Mouse (Mus musculus) neural tube, embryonic 12.5 days (tissue): ENCODE measurements at regions not wholly inside any gene's neighbourhood (a gene's known extent, or its start where the extent isn't known, plus 50 kb on each side); places are given as distances from the start of the nearest gene placed in this dataset.

Experiments
- ATAC-seq: fragments of 200-750 bp; cut with Nextera tagmentation; 2 replicates; pipeline ENCODE4 v1.8.0; 2017; ENCODE audit warnings: low read depth, mild to moderate bottlenecking, moderate TSS enrichment, moderate library complexity; ENCODE audit not compliant: low FRiP score
- H3K27ac ChIP-seq: fragments of 300-500 bp; sonication (generic); 2 replicates; pipeline ENCODE4 v1.5.1; 2016
- H3K27me3 ChIP-seq: fragments of 300-500 bp; sonication (generic); replicated peaks from 2 replicates; pipeline ENCODE4 v1.6.1; 2016; ENCODE audit warnings: mild to moderate bottlenecking
- H3K36me3 ChIP-seq: fragments of 300-500 bp; sonication (generic); 2 replicates; pipeline ENCODE4 v1.6.1; 2016; ENCODE audit warnings: mild to moderate bottlenecking
- H3K4me1 ChIP-seq: fragments of 300-500 bp; sonication (generic); 2 replicates; pipeline ENCODE4 v1.6.1; 2016
- H3K4me2 ChIP-seq: fragments of 300-500 bp; sonication (generic); replicated peaks from 2 replicates; pipeline ENCODE4 v1.6.1; 2016; ENCODE audit warnings: mild to moderate bottlenecking
- H3K4me3 ChIP-seq: fragments of 300-500 bp; sonication (generic); 2 replicates; pipeline ENCODE4 v1.5.1; 2016
- H3K9ac ChIP-seq: fragments of 300-500 bp; sonication (generic); 2 replicates; pipeline ENCODE4 v1.6.1; 2016; ENCODE audit warnings: mild to moderate bottlenecking
- H3K9me3 ChIP-seq: fragments of 300-500 bp; sonication (generic); 2 replicates; pipeline ENCODE4 v1.6.1; 2016; ENCODE audit warnings: mild to moderate bottlenecking
- WGBS: fragments of 180-500 bp; shearing (Covaris S2); methylation state at CpG from one replicate; pipeline ENCODE4 v1.1.7; 2016; 5-methylcytosine and 5-hydroxymethylcytosine counted together

- ATAC-seq: no peak
- 79% methylated on average over 10 of the region's 10 CpGs for WGBS
- Histone ChIP-seq H3K4me2 (no peak overlapping the region), H3K27ac (no peak overlapping the region), H3K27me3 (peaks cover 2% of the 10 kb centered on the region; the same call in 1 of the 2 replicates), H3K9ac (no peak overlapping the region), H3K4me3 (no peak overlapping the region), H3K9me3 (no peaks in the 10 kb centered on the region), H3K4me1 (peaks cover 17% of the 10 kb centered on the region), H3K36me3 (no peaks in the 10 kb centered on the region)
Measured at GRCm38 (mm10) chr2:160455617-160456016, 88.8 kb upstream of the Mafb start.

DNA sequence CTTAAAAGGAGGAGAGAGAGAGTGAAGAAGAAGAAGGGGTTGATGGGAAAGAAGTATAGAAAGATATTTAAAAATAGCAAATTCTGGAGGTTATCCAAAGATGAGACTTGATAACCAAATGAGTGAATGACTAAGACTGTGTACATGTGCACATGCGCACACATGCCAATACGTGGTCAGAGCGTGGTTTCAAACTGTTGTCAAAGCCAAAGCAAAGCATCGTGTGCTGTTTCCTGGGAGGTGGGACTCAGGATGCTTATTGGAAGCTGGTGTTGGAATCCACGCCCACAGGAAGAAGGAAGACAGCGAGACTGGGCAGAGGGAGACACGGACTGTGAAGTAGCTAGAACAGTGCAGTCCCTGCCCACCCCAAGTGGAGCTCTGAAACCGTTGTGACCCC, 89.8 kb upstream of the Mafb start:
- 88% methylated on average over 8 of the region's 8 CpGs for WGBS
- no peak for ATAC-seq
- H3K27ac ChIP-seq: no peak overlapping the region
- H3K27me3 ChIP-seq: no peaks in the 10 kb centered on the region
- H3K4me3 ChIP-seq: no peak overlapping the region
- no peak overlapping the region for H3K9ac ChIP-seq
- H3K4me2 ChIP-seq: no peak overlapping the region
- no peaks in the 10 kb centered on the region for H3K36me3 ChIP-seq
- H3K4me1 ChIP-seq: peaks cover 8% of the 10 kb centered on the region
- no peaks in the 10 kb centered on the region for H3K9me3 ChIP-seq

- H3K4me1 ChIP-seq: 0 out of 2 replicates have a peak, but pooled peaks cover 4% of the 10 kb centered on the region
- no peak for ATAC-seq
- H3K27me3 ChIP-seq: no peaks in the 10 kb centered on the region; the same call in 1 of the 2 replicates
- no peak overlapping the region for H3K27ac ChIP-seq
- H3K4me2 ChIP-seq: no peak overlapping the region
- 47% methylated on average over 4 of the region's 4 CpGs for WGBS
- no peak overlapping the region for H3K4me3 ChIP-seq
- no peaks in the 10 kb centered on the region for H3K9me3 ChIP-seq
- H3K9ac ChIP-seq: no peak overlapping the region
- H3K36me3 ChIP-seq: no peaks in the 10 kb centered on the region
Measured at GRCm38 (mm10) chr2:160471561-160471960, 104.7 kb upstream of the Mafb start.

GRCm38 (mm10) chr2:160476181-160476580, 109.3 kb upstream of the Mafb start:
- no peak for ATAC-seq
- Histone ChIP-seq H3K27me3 (peaks cover 15% of the 10 kb centered on the region; the same call in 1 of the 2 replicates), H3K36me3 (no peaks in the 10 kb centered on the region), H3K4me1 (peaks cover 4% of the 10 kb centered on the region; the same call in 1 of the 2 replicates), H3K4me3 (no peak overlapping the region), H3K9me3 (no peaks in the 10 kb centered on the region), H3K4me2 (no peak overlapping the region), H3K27ac (no peak overlapping the region), H3K9ac (no peak overlapping the region)
- 84% methylated on average over 3 of the region's 3 CpGs for WGBS

DNA sequence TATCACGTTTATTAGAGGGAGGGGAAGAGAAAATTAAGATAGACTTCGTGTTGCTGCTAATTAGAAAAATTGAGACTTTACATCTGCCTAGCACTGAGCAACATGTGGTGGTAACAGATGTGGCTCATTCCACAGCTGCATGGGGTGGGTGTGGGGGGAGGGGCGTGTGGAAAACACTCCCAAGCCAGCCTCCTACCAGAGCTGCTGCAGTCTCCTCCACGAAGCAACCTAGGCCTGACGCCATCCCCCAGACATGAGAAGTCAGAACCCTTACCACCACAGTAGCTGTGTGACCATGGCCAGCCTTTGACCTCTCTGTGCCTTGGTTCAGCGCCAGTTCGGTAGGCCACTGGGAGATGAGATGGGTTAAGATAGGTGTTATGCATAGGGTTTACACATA, 112.4 kb upstream of the Mafb start:
- ATAC-seq: no peak
- H3K4me3 ChIP-seq: no peak overlapping the region
- WGBS: 68% methylated on average over 7 of the region's 7 CpGs
- H3K36me3 ChIP-seq: no peaks in the 10 kb centered on the region
- H3K27me3 ChIP-seq: peaks cover 40% of the 10 kb centered on the region
- no peak overlapping the region for H3K9ac ChIP-seq
- no peak overlapping the region for H3K27ac ChIP-seq
- H3K9me3 ChIP-seq: no peaks in the 10 kb centered on the region
- no peaks in the 10 kb centered on the region; the same call in 1 of the 2 replicates for H3K4me1 ChIP-seq
- no peak overlapping the region for H3K4me2 ChIP-seq

- H3K9ac ChIP-seq: no peak overlapping the region
- no peak overlapping the region for H3K4me2 ChIP-seq
- no peak overlapping the region for H3K27ac ChIP-seq
- H3K4me1 ChIP-seq: peaks cover 6% of the 10 kb centered on the region; the same call in 1 of the 2 replicates
- no peaks in the 10 kb centered on the region for H3K36me3 ChIP-seq
- peaks cover 64% of the 10 kb centered on the region for H3K27me3 ChIP-seq
- ATAC-seq: 0 out of 2 replicates have a peak, but pooled peaks have one; percentile 68
- no peak overlapping the region for H3K4me3 ChIP-seq
- H3K9me3 ChIP-seq: no peaks in the 10 kb centered on the region
- 65% methylated on average over 5 of the region's 5 CpGs for WGBS
Measured at GRCm38 (mm10) chr2:160485097-160485496, 118.2 kb upstream of the Mafb start.

GRCm38 (mm10) chr2:160485515-160485914, 118.7 kb upstream of the Mafb start:
- no peaks in the 10 kb centered on the region for H3K9me3 ChIP-seq
- H3K27ac ChIP-seq: no peak overlapping the region
- H3K4me1 ChIP-seq: peaks cover 6% of the 10 kb centered on the region; the same call in 1 of the 2 replicates
- 26% methylated on average over 5 of the region's 5 CpGs for WGBS
- peak; percentile 71 for ATAC-seq
- H3K9ac ChIP-seq: no peak overlapping the region
- H3K4me3 ChIP-seq: no peak overlapping the region
- peaks cover 64% of the 10 kb centered on the region for H3K27me3 ChIP-seq
- H3K36me3 ChIP-seq: no peaks in the 10 kb centered on the region
- no peak overlapping the region for H3K4me2 ChIP-seq

GRCm38 (mm10) chr2:160499726-160500125, 132.9 kb upstream of the Mafb start:
- Histone ChIP-seq H3K27ac (no peak overlapping the region), H3K9ac (no peak overlapping the region), H3K9me3 (no peaks in the 10 kb centered on the region), H3K4me1 (peaks cover 9% of the 10 kb centered on the region), H3K36me3 (no peaks in the 10 kb centered on the region), H3K4me3 (no peak overlapping the region), H3K4me2 (no peak overlapping the region), H3K27me3 (peaks cover 84% of the 10 kb centered on the region)
- 46% methylated on average over 1 of the region's 1 CpGs for WGBS
- ATAC-seq: no peak

GRCm38 (mm10) chr2:160502901-160503300, 136.0 kb upstream of the Mafb start:
- Histone ChIP-seq H3K36me3 (no peaks in the 10 kb centered on the region), H3K4me3 (no peak overlapping the region), H3K4me2 (no peak overlapping the region), H3K9ac (no peak overlapping the region), H3K4me1 (peaks cover 9% of the 10 kb centered on the region), H3K27me3 (peaks cover 82% of the 10 kb centered on the region), H3K9me3 (no peaks in the 10 kb centered on the region), H3K27ac (no peak overlapping the region)
- ATAC-seq: no peak
- WGBS: 73% methylated on average over 2 of the region's 2 CpGs

DNA sequence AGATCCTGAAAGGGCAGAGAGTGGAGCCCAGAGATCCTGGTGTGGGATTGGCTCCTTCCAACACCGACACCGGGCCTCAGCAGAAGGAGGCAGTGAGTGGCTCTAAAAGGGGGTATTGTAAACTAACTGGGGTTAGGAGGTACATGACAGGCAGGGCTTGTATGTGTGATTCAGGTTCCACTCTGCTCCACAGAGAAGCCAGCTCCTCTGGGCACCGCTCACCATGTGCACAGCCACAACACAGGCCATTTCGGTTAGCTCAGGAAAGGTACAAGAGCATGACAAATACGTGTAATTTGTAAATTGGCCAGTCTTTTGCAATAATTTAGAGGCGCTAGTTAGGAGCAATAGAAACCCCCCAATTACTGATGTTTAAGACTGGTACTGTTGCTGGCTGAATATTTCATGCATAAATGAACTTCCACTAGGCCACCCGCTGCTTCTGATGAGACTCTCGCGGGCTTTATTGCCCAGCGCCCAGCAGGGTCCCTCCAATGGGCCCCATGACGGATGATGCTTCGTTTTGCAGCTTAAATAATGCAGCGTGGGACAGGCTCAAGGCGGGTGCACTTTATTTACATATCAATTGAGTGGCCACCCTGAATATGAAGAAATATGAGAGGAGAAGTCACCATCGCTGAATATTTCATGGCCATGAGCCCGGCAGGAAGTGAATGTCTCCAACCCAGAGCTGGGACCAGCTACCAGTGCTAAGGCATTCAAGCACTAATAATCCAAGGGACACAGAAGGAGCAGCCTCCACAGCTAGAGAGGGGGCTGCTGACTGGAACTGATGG, 136.9 kb upstream of the Mafb start:
- peak; percentile 61 for ATAC-seq
- peaks cover 81% of the 10 kb centered on the region for H3K27me3 ChIP-seq
- 12% methylated on average over 16 of the region's 16 CpGs for WGBS
- no peaks in the 10 kb centered on the region for H3K9me3 ChIP-seq
- H3K27ac ChIP-seq: no peak overlapping the region
- no peak overlapping the region for H3K4me3 ChIP-seq
- H3K4me1 ChIP-seq: peaks cover 9% of the 10 kb centered on the region
- 0 out of 2 replicates have a peak overlapping the region, but pooled peaks have one; percentile 2 for H3K4me2 ChIP-seq
- no peaks in the 10 kb centered on the region for H3K36me3 ChIP-seq
- no peak overlapping the region for H3K9ac ChIP-seq

- Histone ChIP-seq H3K4me3 (no peak overlapping the region), H3K9me3 (no peaks in the 10 kb centered on the region), H3K4me1 (peaks cover 9% of the 10 kb centered on the region), H3K27ac (no peak overlapping the region), H3K9ac (no peak overlapping the region), H3K27me3 (peaks cover 81% of the 10 kb centered on the region), H3K36me3 (no peaks in the 10 kb centered on the region), H3K4me2 (0 out of 2 replicates have a peak overlapping the region, but pooled peaks have one; percentile 2)
- 61% methylated on average over 4 of the region's 4 CpGs for WGBS
- ATAC-seq: no peak
Measured at GRCm38 (mm10) chr2:160504394-160504657, 137.5 kb upstream of the Mafb start.

- Histone ChIP-seq H3K4me2 (no peak overlapping the region), H3K36me3 (no peaks in the 10 kb centered on the region), H3K4me1 (peaks cover 9% of the 10 kb centered on the region), H3K27me3 (peaks cover 84% of the 10 kb centered on the region), H3K9me3 (no peaks in the 10 kb centered on the region), H3K27ac (no peak overlapping the region), H3K4me3 (no peak overlapping the region), H3K9ac (no peak overlapping the region)
- peak; percentile 52; the same call in 1 of the 2 replicates for ATAC-seq
- 28% methylated on average over 9 of the region's 9 CpGs for WGBS
Measured at GRCm38 (mm10) chr2:160507371-160507770, 138.3 kb upstream of the Top1 start.
